Mouse (Mus musculus) adrenal gland, adult 8-10 months (tissue): ENCODE measurements around the gene Olfr1349. TPM values are rescaled to one million over a fixed set of nuclear protein-coding genes. Genes with fewer than 3 reads are reported as not detected.
"Not testable (repeated sequence)": the region's sequence is repeated elsewhere in the genome, so short reads cannot be mapped to it uniquely, and the experiment has no call there.

Experiments
- DNase-seq: peaks from one replicate; pipeline ENCODE4 v3.0.0; 2022
- total RNA-seq, 4 experiments: library from RNA; stranded (reverse); gene quantifications; 2 replicates each; pipeline ENCODE4 v1.2.4; 2022

Gene Olfr1349
- total RNA-seq = not detected

GRCm38 (mm10) chr7:6522850-6523249 lies at the start of gene Olfr1349:
Olfr1349 (minus strand) TSS chr7:6522950.
- no peak for DNase-seq

- DNase-seq = no peak
These were observed 41.8 kb upstream of the Olfr1349 start, which contains the start of gene Olfr1350 for GRCm38 (mm10) chr7:6564541-6564940. Olfr1350 (plus strand) TSS chr7:6564841.

- no peak for DNase-seq
These were observed 3.4 kb upstream of the Olfr1349 start for GRCm38 (mm10) chr7:6526141-6526540.

GRCm38 (mm10) chr7:6525001-6525400 lies 2.3 kb upstream of the Olfr1349 start:
- no peak for DNase-seq

- no peak for DNase-seq
These were observed 1.1 kb downstream of the Olfr1349 start for GRCm38 (mm10) chr7:6521666-6522065.

- DNase-seq = no peak
These were observed 14.1 kb downstream of the Olfr1349 start, which contains the start of gene Olfr1348 for GRCm38 (mm10) chr7:6508648-6509047. Olfr1348 (minus strand) TSS chr7:6508748.

GRCm38 (mm10) chr7:6499655-6500054 lies 23.1 kb downstream of the Olfr1349 start, which contains the start of gene Olfr1347:
Olfr1347 (minus strand) TSS chr7:6499755.
- DNase-seq = no peak

- no peak for DNase-seq
These were observed 35.9 kb downstream of the Olfr1349 start, which contains the start of gene Olfr5 for GRCm38 (mm10) chr7:6486841-6487240. Olfr5 (minus strand) TSS chr7:6486941.

- not testable (repeated sequence) for DNase-seq
These were observed 45.1 kb downstream of the Olfr1349 start for GRCm38 (mm10) chr7:6477633-6478032.

GRCm38 (mm10) chr7:6466951-6467350 lies 55.8 kb downstream of the Olfr1349 start, which contains the start of gene Olfr1346:
Olfr1346 (plus strand) TSS chr7:6467101.
- peak; percentile 15 for DNase-seq

Other genes with a start within 250 kb of the Olfr1349 start
- gene Zfp667, start 236.4 kb downstream of the Olfr1349 start, total RNA-seq = 10 to 100 TPM; 10.0 to 15.3 (median 11.3) TPM
- gene Zfp583, start 191.7 kb downstream of the Olfr1349 start, total RNA-seq = 1 to 10 TPM; 4.1 to 4.7 (median 4.4) TPM
- 1 to 10 TPM; 1.0 to 2.2 (median 1.4) TPM for gene Gm3854, start 179.2 kb downstream of the Olfr1349 start, total RNA-seq
- 1 to 10 TPM; 2.7 to 5.0 (median 3.8) TPM for gene Zfp78, start 159.7 kb downstream of the Olfr1349 start, total RNA-seq
- 1 to 10 TPM; 4.2 to 9.0 (median 6.5) TPM for gene Zfp28, start 139.7 kb downstream of the Olfr1349 start, total RNA-seq
- 1 to 10 TPM in 2 of 4 experiments, under 1 TPM in 2; 0.35 to 1.4 (median 0.78) TPM for gene Smim17, start 124.2 kb downstream of the Olfr1349 start, total RNA-seq
- under 1 TPM in 1 of 4 experiments, not detected in 3; 0.05 TPM for gene Gm20715, start 112.7 kb downstream of the Olfr1349 start, total RNA-seq
- gene Olfr1344, start 84.3 kb downstream of the Olfr1349 start, total RNA-seq = under 1 TPM in 2 of 4 experiments, not detected in 2; 0.27 to 0.46 TPM
- under 1 TPM in 1 of 4 experiments, not detected in 3; 0.03 TPM for gene Olfr1336, start 66.8 kb downstream of the Olfr1349 start, total RNA-seq
- gene Olfr1346, start 55.8 kb downstream of the Olfr1349 start, total RNA-seq = not detected
- not detected for gene Olfr5, start 36.0 kb downstream of the Olfr1349 start, total RNA-seq
- gene Olfr1347, start 23.2 kb downstream of the Olfr1349 start, total RNA-seq = not detected
- not detected for gene Olfr1348, start 14.2 kb downstream of the Olfr1349 start, total RNA-seq
- not detected for gene Olfr1350, start 41.9 kb upstream of the Olfr1349 start, total RNA-seq
- 1 to 10 TPM; 2.5 to 4.0 (median 3.0) TPM for gene Zim1, start 173.5 kb upstream of the Olfr1349 start, total RNA-seq
- gene Peg3, start 207.5 kb upstream of the Olfr1349 start, total RNA-seq = 10 to 100 TPM; 34.9 to 51.0 (median 38.2) TPM
- 1 to 10 TPM; 1.6 to 2.0 (median 1.8) TPM for gene Usp29, start 207.6 kb upstream of the Olfr1349 start, total RNA-seq